Mouse (Mus musculus): ENCODE data around the gene Elavl1.

DNA sequence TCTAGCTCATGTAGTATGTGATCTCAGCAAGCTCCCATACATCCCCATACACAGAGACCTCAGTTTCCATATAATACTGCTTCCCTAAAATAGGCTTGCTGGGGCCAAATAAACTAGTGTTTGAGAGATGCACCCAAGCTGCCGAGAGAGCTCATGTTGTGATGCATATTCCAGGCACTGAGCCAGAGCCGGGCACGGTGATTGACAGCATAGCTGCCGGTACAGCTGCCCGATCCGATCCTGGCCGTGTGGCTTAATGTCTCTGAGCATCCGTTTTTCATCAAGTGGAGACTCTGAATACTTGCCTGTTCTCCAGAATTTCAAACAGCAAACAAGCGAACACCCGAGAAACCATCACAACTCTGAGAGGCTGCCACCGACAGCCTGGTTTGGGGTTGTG lies 42.6 kb upstream of the Elavl1 start:
- TF ChIP-seq CTCF (IDR thresholded peaks at IDR 0.05; ENCODE audit: borderline replicate concordance, insufficient read depth, low read depth, low read length): no peak
- no peak for TF ChIP-seq POLR2A (IDR thresholded peaks at IDR 0.05; ENCODE audit: borderline replicate concordance, insufficient read depth, low read length)
